Mouse (Mus musculus) adrenal gland, postnatal 10 days (tissue): ENCODE measurements around the gene Mapk3. TPM values are rescaled to one million over a fixed set of nuclear protein-coding genes. Genes with fewer than 3 reads are reported as not detected.

Source experiments
- DNase-seq: peaks from one replicate; pipeline ENCODE4 v3.0.0; 2021; ENCODE audit warnings: mixed read lengths
- total RNA-seq, 2 experiments: library from RNA; stranded (reverse); gene quantifications; 2 replicates each; pipeline ENCODE4 v1.2.3; 2021

Gene Mapk3
- total RNA-seq, 2 experiments from 2014 or later: 125 to 158 TPM

- no peak for DNase-seq
Observed at GRCm38 (mm10) chr7:126782693-126783092, 23.3 kb downstream of the Mapk3 start.

DNA sequence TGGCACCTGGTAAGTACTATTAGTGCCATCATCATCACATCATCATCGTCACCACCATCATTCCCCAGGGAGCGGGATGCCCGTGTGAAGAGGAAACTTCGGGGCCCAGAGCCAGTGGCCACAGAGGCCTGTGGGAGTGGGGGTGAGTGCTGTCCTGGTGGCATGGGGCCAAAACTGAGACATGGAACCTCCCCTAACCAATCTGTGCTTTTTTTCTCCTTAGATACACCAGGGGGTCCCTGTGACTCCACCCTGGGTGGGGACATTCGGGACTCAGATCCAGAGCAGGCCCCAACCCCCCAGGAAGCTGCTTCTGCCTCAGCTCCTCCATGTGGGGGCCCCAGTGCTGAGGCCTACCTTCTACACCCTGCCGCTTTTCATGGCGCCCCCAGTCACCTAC lies 25.1 kb downstream of the Mapk3 start:
- DNase-seq: no peak

DNA sequence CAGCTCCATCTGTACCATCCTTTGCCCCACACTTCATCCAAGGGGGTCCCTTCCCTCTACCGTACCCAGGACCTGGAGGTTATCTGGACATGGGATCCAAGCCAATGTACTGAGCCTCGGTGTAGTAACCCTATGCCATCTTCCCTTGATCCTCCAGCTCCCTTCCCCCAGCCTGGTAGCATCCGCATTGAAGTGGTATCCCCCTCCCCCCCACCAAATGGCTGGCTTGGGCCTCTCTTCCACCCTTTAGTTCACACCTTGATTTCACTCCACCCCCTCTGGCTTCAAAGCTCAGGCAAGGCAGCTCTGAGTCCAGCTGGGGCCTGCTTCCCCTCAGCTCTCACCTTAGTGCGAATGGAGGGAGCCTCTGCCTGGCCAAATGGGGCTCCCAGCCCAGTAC lies 25.7 kb downstream of the Mapk3 start:
- DNase-seq: no peak

DNA sequence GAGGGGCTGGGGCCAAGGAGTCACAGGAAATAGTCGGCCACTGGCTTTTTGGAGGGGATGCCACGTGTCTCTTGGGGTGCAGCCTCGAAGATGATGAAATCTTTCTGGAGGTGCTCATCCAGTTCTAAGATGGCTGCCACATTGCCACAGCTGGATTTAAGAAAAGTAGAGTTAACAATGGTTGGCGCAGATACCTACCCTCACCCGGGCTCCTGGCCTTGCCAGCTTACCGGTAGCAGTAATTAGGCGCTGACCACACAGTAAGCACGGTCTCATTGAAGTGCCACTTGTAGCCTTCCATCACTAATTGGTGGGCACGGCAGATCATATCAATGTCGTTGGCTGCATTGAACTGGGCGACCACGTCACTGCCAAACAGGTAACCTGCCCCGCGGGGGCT lies 26.7 kb downstream of the Mapk3 start:
- no peak for DNase-seq

GRCm38 (mm10) chr7:126789141-126789540 lies 29.7 kb downstream of the Mapk3 start:
- DNase-seq: no peak

- peak; percentile 98 for DNase-seq
Observed at GRCm38 (mm10) chr7:126791851-126792720, 32.7 kb downstream of the Mapk3 start, which contains the start of gene Ppp4c. Gene Ppp4c (minus strand): TSS chr7:126792496.

DNA sequence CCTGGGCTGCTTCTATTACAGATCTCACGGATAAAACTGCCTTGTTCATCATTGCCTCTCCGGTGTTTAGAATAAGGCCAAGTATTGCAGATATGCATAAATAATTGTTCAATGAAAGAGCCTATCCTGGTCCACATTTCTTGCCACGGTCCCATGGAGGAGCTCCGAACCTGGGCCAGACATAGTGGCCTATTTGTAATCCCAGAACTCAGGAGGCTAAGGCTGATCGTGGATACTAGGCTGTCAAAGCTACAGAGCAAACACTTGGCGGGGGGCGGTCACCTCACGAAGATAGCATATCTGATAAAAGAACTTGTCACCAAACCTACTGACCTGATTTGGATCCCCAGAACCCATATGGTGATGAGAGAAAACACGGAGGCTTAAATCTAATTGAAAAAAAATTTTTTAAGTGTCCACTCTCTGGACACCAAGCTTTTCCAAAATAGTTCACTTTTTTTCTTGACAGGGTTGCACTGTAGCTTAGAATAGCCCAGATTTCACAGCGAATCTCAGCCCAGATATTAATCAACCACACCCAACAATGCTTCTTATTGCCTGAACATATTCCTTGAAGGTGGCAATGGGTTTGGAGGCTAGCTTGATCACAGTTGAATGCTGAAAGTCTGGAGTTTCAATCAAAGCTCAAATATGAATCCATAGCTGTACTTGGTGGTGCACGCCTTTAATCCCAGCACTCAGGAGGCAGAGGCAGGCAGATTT lies 33.5 kb downstream of the Mapk3 start:
- no peak for DNase-seq

DNA sequence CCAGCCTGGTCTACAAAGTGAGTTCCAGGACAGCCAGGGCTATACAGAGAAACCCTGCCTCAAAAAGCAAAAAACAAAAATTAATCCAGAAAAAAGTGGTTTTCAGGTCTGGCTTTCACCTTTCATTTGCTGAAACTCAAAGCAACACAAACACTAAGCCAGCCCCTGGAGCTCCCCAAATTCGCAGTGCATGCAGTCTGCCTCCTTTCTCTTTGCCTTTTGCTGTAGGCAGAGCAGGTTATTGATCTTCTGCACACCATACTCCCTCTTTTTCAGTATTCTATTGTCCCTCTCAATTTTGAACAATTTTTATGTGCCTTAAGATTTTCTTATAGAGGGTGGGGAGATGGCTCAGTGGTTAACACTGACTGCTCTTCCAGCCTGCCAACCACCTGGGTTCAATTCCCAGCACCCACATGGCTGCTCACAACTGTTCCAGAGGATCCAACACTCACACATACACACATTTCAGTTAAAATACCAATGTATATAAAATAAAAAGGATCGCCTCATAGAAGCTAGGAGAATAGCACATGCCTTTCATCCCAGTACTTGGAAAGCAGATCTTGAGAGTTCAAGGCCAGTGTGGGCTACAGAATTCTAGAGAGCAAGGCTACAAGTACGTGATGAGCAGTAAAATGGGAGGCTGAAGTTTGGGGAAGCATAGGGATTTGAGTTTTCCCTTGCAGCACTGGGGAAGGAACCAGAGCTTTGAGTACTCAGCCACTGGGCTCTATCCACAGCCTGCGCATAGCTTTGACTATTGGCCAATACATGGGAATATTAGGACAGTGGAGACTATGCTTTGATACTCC lies 34.3 kb downstream of the Mapk3 start:
- no peak for DNase-seq

DNA sequence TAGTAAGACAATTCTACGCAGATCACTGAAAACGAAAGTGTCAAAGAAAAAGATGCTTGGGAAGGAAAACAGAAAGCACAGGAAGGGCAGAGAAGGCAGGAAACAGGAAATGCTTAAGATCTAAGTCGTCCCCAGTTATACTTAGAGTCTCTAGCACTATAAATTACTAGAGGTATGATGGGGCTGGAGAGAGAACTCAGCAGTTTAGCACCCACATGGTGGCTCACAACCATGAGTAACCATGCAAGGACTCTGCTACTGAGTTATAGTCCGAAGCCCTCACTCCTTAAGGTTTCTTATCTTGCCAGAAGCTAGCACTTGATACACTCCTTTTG lies 34.8 kb downstream of the Mapk3 start:
- no peak for DNase-seq

DNA sequence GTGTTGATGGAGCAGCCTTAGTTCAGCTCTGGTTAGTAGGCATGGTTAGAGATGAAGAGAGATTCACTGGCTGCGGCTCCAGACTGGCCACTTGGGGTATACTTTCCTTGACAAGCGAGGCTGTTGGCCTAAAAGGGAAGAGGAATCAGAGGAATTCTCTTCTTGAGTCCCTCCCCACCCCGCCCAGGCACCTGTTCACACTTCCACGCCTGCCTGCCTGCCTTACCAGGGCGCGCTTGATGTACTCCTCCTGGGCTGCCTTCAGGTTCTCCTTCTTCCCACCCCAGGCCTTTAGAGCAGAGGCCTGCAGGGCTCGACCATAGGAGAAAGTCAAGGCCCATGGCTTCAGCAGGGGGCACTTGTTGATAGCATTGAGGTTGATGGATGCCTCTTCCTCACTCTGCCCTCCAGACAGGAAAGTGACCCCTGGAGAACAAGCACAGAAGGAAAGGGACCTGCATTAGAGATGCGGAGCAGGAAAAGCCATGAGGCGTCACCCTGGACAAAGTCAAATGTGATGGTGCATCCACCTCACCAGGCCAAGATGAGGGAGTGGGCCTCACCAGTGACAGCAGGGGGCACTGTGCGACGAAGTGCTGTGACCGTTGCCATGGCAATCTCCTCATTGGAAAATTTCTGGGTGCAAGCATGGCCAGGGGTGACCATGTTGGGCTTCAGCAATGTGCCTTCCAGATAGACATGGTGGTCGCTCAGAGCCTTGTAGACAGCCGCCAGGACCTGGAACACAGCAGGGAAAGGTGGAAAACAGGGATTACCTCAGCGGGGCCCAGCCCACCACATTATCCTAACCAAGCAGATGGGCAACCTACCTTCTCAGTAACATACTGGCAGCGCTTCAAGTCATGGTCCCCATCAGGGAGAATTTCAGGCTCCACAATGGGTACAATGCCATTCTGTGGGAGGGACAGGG lies 36.3 kb downstream of the Mapk3 start:
- no peak for DNase-seq

- DNase-seq: no peak
Observed at GRCm38 (mm10) chr7:126796350-126796932, 37.0 kb downstream of the Mapk3 start.

GRCm38 (mm10) chr7:126797411-126798126 lies 38.2 kb downstream of the Mapk3 start, which contains the start of gene Fam57b:
Gene Fam57b (plus strand): TSS chr7:126797668.
- DNase-seq: peak; percentile 75

DNA sequence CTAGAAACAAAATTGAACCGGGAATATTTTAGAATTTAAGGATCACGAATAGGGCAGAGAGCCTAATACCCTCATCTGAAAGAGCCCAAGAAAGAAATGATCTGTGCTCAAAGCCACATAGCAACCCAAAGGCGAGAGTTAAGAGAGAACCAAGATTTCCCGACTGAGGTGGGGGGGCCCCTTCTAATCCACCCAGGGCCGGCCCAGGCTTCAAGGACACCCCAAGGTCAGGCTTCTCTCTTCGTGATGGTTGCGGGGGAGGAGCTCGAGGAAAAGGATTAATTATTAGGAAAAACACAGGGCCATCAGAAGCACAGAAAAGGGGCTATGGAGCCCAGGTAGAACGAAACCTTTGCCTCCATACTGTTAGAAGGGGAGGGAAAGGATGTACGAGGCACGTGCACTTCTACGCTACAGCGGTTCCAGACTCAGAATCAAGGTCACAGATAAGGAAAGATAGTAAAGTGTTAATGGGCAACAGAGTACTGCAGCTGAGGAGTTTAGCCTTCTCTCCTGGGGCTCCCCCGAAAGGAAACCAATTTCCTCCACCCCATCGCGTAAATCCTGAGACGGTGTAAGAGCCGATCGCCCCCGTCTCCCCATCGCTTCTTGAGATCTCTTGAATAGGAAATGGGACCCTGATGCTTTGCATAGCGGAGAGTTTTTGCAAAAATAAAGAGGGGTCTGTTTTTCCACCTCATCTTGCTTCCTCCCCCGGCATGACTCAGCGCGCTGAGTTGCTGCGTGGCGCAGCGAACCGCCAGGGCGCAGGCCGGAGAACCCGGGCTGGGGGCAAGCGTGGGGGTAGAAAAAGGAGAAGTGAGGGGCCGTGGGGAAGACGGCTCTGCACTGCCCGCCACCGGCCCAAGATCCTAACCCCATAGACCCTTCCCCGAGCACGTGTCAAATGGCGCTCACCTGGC lies 39.0 kb downstream of the Mapk3 start:
- DNase-seq: peak; percentile 71

- peak; percentile 98 for DNase-seq
Observed at GRCm38 (mm10) chr7:126799050-126799467, 39.7 kb downstream of the Mapk3 start.

DNA sequence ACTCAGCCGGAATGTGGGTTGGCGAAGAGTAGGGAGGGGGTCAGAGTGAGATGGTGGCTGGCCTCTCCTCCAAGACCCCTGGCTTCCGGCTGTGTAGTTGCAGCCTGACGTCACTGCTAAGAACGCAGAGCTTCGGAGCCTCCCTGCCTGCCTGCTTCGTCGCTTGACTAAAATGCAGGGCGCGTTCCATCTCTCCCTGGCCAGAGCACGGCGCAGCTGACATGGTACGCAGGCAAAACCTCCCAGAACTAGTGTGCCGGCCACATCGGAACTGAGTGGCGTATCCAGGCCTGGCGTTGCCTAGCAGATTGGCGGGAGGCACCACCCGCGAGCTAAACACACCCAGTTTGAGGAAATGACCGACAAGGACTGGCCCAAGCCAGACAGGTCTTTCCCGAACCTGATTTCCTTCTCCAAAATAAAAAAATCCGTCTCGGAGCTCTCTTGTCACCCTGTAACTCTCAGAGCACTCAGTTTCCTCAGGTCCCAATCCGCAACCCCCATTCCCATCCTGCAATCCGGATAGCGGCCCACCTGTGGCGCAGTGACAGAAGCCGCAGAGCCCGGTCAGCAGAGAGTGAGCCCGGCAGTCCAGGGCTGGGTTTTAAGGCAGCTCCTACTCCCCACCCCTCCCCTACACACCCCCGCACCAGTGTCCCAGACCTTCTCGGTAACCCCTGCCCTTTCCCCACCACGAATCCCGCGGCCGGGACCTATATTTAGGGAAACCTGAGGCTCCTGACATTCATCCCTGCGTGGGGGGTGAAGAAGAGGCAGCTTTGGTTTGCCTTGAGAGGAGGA lies 40.3 kb downstream of the Mapk3 start:
- DNase-seq: peak; percentile 59

DNA sequence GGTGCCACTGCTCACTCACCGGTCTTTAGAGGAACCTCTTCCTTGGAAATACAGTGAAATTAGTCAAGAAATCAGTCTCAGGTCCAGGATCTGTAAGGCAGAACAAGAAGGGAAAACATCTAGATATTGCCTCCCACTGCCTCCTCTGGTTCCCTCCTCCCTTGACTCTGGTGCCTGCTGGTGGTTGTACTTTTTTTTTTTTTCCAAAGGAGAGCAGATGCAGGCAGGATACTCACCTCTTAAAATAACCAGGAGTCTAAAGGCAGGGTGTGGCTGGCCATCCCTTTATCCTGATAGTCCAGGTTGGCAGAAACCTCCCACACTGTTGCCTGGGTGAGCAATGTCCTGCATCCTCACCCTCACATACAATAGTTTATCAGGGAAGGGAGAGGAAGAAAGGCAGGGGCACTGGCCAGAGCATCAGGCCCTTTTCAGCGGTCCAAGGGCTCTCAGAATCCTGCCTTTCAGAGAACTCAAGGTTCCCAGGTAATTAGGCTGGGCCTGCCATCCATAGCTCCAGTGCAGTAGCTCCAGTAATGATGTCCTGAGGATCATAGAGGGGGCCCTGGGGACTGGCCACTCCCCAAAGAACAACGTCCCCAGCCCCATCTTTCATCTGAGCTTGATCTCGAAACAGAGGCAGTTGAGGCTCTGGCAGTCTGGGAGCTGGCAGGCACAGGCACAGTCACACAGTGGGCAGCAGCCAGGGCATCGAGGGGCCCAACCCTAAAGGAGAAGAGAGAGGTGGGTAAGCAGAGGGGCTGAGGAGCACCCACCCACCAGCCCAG lies 41.1 kb downstream of the Mapk3 start:
- DNase-seq: no peak

DNA sequence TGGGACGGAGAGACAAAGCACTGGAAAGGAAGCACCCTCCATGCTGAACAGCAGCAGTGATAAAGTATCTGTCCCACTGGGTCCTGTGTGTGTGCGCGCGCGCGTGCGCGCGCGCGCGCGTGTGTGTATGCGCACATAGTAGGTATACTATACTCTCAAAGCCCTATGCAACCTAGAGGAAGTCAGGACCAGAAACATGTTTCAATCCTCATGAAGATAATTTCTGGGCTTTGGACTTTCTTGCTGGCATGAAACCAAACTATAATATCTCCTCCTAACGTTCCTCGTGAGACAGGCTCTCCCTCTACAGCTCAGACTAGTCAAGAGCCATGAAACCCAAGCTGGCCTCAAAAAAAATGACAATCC lies 41.6 kb downstream of the Mapk3 start:
- DNase-seq: no peak
